Mouse (Mus musculus): ENCODE data around the gene Gm12248.

DNA sequence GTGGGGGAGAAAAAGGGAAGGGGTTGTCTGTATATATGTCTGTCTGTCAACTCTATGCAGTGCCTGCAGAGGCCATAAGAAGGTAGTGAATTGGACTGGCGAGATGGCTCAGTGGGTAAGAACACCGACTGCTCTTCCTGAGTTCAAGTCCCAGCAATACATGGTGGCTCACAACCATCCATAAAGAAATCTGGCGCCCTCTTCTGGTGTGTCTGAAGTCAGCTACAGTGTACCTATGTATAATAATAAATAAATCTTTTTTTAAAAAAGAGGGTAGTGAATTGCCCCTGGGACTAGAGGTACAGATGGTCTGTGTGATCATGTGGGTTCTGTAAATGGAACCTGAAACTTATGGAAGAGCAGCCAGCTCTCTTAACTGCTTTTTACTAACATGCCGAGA lies 46.5 kb downstream of the Gm12248 start:
- peak; percentile 42 for TF ChIP-seq CTCF (IDR thresholded peaks at IDR 0.05)
- TF ChIP-seq EP300 (IDR thresholded peaks at IDR 0.05) = no peak

Data from lung, postnatal 0 days (tissue).